ENCODE assay signal across 15 mouse cellular contexts in the genomic region with DNA sequence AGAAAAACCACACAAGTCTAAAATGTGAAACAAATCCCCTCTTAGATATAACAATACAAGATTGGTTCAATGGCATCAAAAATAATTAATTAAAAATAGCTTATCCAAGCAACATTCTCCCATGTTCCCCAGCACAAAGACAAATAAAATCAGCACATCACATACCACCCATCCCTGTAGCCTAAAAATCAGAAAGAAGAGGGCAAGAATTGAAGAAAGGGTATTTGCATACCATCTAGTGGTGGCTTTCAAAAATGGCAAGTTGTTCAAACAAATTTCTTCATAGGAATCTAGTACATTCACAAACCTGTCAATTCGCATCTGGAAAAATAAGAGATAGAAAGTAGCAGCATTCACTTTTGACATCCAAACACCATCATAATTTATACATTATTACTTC.
DNase-seq lines count a peak whose midpoint lies in the region; ATAC-seq lines count a peak whose summit lies in the region.
"Had no signal": no experiment of that assay in that cellular context is flagged by ENCODE, and none has a peak within 500 bp of the region (broad histone marks: within the 10 kb centered on the region; RNA-seq: fewer than 3 reads in every experiment).

No protein-coding gene starts in this region.

- no peak for DNase-seq in spleen, postnatal 14 days (ENCODE audit: low spot score in 2 of 2)
- no peak for DNase-seq in thymus, postnatal 0 days (ENCODE audit: low spot score)
- DNase-seq: adrenal gland, postnatal 25 days; gastrocnemius, postnatal 14 days; kidney, postnatal 25 days; liver; lung, postnatal 10 days; right cerebral cortex, postnatal 14 days; thymus, postnatal 36 days had no signal

- no peaks in the 10 kb centered on the region for H3K27me3 ChIP-seq in hindbrain, embryonic 16.5 days (replicated peaks; ENCODE audit: control insufficient read depth, insufficient read depth, low read length)
- no peaks in the 10 kb centered on the region for H3K27me3 ChIP-seq in hindbrain, embryonic 12.5 days
- H3K27me3 ChIP-seq in midbrain, embryonic 16.5 days (ENCODE audit: control insufficient read depth, insufficient read depth, low read depth, low read length), result no peaks in the 10 kb centered on the region
- no peaks in the 10 kb centered on the region for H3K27me3 ChIP-seq in midbrain, embryonic 13.5 days
- H3K27me3 ChIP-seq in forebrain, embryonic 16.5 days (replicated peaks; ENCODE audit: control insufficient read depth, insufficient read depth, low read length), result no peaks in the 10 kb centered on the region
- H3K27me3 ChIP-seq: heart, embryonic 13.5 days had no signal

- H3K36me3 ChIP-seq in hindbrain, embryonic 16.5 days (ENCODE audit: control insufficient read depth, insufficient read depth, low read length), result no peaks in the 10 kb centered on the region
- no peaks in the 10 kb centered on the region for H3K36me3 ChIP-seq in hindbrain, embryonic 12.5 days
- H3K36me3 ChIP-seq in midbrain, embryonic 16.5 days (ENCODE audit: control insufficient read depth, insufficient read depth, low read length), result no peaks in the 10 kb centered on the region
- H3K36me3 ChIP-seq in midbrain, embryonic 13.5 days, result no peaks in the 10 kb centered on the region
- H3K36me3 ChIP-seq in forebrain, embryonic 16.5 days (ENCODE audit: control insufficient read depth, insufficient read depth), result no peaks in the 10 kb centered on the region
- H3K36me3 ChIP-seq: heart, embryonic 13.5 days had no signal

- no peak overlapping the region for H3K4me3 ChIP-seq in hindbrain, embryonic 16.5 days (ENCODE audit: low read length)
- no peak overlapping the region for H3K4me3 ChIP-seq in hindbrain, embryonic 12.5 days
- H3K4me3 ChIP-seq in midbrain, embryonic 16.5 days (ENCODE audit: low read depth, low read length), result no peak overlapping the region
- H3K4me3 ChIP-seq in midbrain, embryonic 13.5 days (replicated peaks), result no peak overlapping the region
- H3K4me3 ChIP-seq in forebrain, embryonic 16.5 days (replicated peaks; ENCODE audit: low read length), result no peak overlapping the region
- H3K4me3 ChIP-seq: heart, embryonic 13.5 days had no signal

- peak; percentile 48; the same call in 1 of the 2 replicates for ATAC-seq in hindbrain, embryonic 16.5 days
- no peak for ATAC-seq in hindbrain, embryonic 12.5 days (ENCODE audit: low FRiP score)
- peak; percentile 79 for ATAC-seq in midbrain, embryonic 16.5 days
- ATAC-seq in midbrain, embryonic 13.5 days, result no peak
- peak; percentile 52; the same call in 1 of the 2 replicates for ATAC-seq in forebrain, embryonic 16.5 days

- H3K9ac ChIP-seq in hindbrain, embryonic 16.5 days (ENCODE audit: low read depth, low read length), result no peak overlapping the region
- no peak overlapping the region for H3K9ac ChIP-seq in hindbrain, embryonic 12.5 days
- H3K9ac ChIP-seq in midbrain, embryonic 16.5 days (ENCODE audit: low read depth, low read length), result no peak overlapping the region
- H3K9ac ChIP-seq in midbrain, embryonic 13.5 days (replicated peaks), result no peak overlapping the region
- no peak overlapping the region for H3K9ac ChIP-seq in forebrain, embryonic 16.5 days (replicated peaks; ENCODE audit: low read depth, low read length)
- H3K9ac ChIP-seq: heart, embryonic 13.5 days had no signal

- 67% methylated on average over 1 of the region's 1 CpGs for WGBS in hindbrain, embryonic 16.5 days
- WGBS in hindbrain, embryonic 12.5 days, result 89% methylated on average over 1 of the region's 1 CpGs
- 67% methylated on average over 1 of the region's 1 CpGs for WGBS in midbrain, embryonic 16.5 days
- WGBS in midbrain, embryonic 13.5 days, result 86% methylated on average over 1 of the region's 1 CpGs
- 71% methylated on average over 1 of the region's 1 CpGs for WGBS in forebrain, embryonic 16.5 days

- H3K4me2 ChIP-seq in hindbrain, embryonic 16.5 days (ENCODE audit: low read length), result no peak overlapping the region
- no peak overlapping the region for H3K4me2 ChIP-seq in hindbrain, embryonic 12.5 days (replicated peaks)
- no peak overlapping the region for H3K4me2 ChIP-seq in midbrain, embryonic 16.5 days (ENCODE audit: low read length)
- H3K4me2 ChIP-seq in midbrain, embryonic 13.5 days (replicated peaks), result no peak overlapping the region
- H3K4me2 ChIP-seq in forebrain, embryonic 16.5 days (ENCODE audit: low read length), result no peak overlapping the region
- H3K4me2 ChIP-seq: heart, embryonic 13.5 days had no signal

- H3K9me3 ChIP-seq in hindbrain, embryonic 16.5 days (ENCODE audit: control insufficient read depth, low read length), result no peaks in the 10 kb centered on the region
- H3K9me3 ChIP-seq in hindbrain, embryonic 12.5 days (replicated peaks), result no peaks in the 10 kb centered on the region
- H3K9me3 ChIP-seq in midbrain, embryonic 16.5 days (replicated peaks; ENCODE audit: control insufficient read depth, low read length, poor library complexity, severe bottlenecking), result no peaks in the 10 kb centered on the region
- no peaks in the 10 kb centered on the region for H3K9me3 ChIP-seq in midbrain, embryonic 13.5 days
- no peaks in the 10 kb centered on the region for H3K9me3 ChIP-seq in forebrain, embryonic 16.5 days (ENCODE audit: control insufficient read depth, low read length)
- H3K9me3 ChIP-seq: heart, embryonic 13.5 days had no signal

- H3K27ac ChIP-seq in hindbrain, embryonic 16.5 days (ENCODE audit: low read depth, low read length), result no peak overlapping the region
- H3K27ac ChIP-seq in hindbrain, embryonic 12.5 days, result no peak overlapping the region
- H3K27ac ChIP-seq in midbrain, embryonic 16.5 days (ENCODE audit: low read length), result no peak overlapping the region
- no peak overlapping the region for H3K27ac ChIP-seq in midbrain, embryonic 13.5 days
- no peak overlapping the region for H3K27ac ChIP-seq in forebrain, embryonic 16.5 days (ENCODE audit: low read length)

- no peaks in the 10 kb centered on the region for H3K4me1 ChIP-seq in hindbrain, embryonic 16.5 days (ENCODE audit: control insufficient read depth, insufficient read depth, low read depth, low read length)
- no peaks in the 10 kb centered on the region for H3K4me1 ChIP-seq in hindbrain, embryonic 12.5 days
- no peaks in the 10 kb centered on the region for H3K4me1 ChIP-seq in midbrain, embryonic 16.5 days (ENCODE audit: control insufficient read depth, insufficient read depth, low read length)
- no peaks in the 10 kb centered on the region for H3K4me1 ChIP-seq in midbrain, embryonic 13.5 days (replicated peaks)
- peaks cover 8% of the 10 kb centered on the region for H3K4me1 ChIP-seq in forebrain, embryonic 16.5 days (replicated peaks; ENCODE audit: control insufficient read depth, insufficient read depth, low read length)

Comparison
In these comparisons a context has a peak if more than half of its experiments do, and no peak if none do; other contexts are left out.
1. ATAC-seq: peak in hindbrain, embryonic 16.5 days (single experiment), midbrain, embryonic 16.5 days (single experiment) and forebrain, embryonic 16.5 days (single experiment); none in hindbrain, embryonic 12.5 days (single experiment) and midbrain, embryonic 13.5 days (single experiment).